Mouse (Mus musculus): ENCODE data around the gene Gm49405.
"Not testable (repeated sequence)": the region's sequence is repeated elsewhere in the genome, so short reads cannot be mapped to it uniquely, and the experiment has no call there.

Gene Gm49405

GRCm38 (mm10) chr19:4000119-4000900 lies at the start of gene Gm49405, which contains the start of gene Nudt8:
Gene Gm49405 (plus strand): TSS chr19:4000626.
Gene Nudt8 (plus strand): TSS chr19:4000580.
- DNase-seq = peak; percentile 97

DNA sequence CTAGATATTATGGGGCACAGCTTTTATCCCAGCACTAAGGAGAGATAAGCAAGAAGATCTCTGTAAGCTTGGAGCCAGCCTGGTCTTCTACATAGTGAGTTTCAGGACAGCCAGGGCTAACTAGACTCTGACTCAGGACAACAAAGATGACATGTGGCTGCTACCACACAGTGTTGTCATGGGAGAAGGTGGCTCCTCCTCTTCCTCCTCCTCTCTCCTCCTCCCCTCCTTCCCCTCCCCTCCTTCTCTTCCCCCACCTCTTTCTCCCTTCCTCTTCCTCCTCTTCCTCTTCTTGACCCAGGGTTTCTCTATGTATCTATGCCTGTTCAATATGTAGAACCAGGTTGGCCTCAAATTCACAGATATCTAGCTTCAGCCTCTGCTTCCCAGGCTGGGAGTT lies 49.0 kb upstream of the Gm49405 start:
- no peak for DNase-seq

GRCm38 (mm10) chr19:3952099-3952498 lies 48.3 kb upstream of the Gm49405 start:
- no peak for DNase-seq

- DNase-seq = no peak
Observed at GRCm38 (mm10) chr19:3955033-3955432, 45.4 kb upstream of the Gm49405 start.

DNA sequence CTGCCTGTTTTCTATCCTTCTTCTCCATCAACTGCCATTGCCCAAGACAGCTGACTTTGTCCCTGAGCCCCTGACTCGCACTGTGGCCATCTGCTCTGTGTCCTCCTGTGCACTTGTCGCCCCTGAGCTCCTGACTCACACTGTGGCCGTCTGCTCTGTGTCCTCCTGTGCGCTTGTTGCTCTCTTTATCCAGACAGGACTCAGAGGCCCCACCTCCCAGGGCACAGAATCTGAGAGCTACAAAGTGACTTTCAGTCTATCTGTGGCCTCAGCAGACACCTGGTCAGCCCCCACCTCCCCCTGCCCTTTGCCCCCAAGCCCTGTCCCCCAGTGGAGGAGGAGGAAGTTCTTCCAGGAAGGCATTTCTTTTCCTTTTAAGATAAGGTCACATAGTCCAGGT lies 44.6 kb upstream of the Gm49405 start:
- no peak for DNase-seq

GRCm38 (mm10) chr19:3957296-3958036 lies 43.0 kb upstream of the Gm49405 start:
- not testable (repeated sequence) for DNase-seq

- no peak for DNase-seq
Observed at GRCm38 (mm10) chr19:3958470-3958869, 42.0 kb upstream of the Gm49405 start, which contains the start of gene Aldh3b3. Gene Aldh3b3 (plus strand): TSS chr19:3958645.

DNA sequence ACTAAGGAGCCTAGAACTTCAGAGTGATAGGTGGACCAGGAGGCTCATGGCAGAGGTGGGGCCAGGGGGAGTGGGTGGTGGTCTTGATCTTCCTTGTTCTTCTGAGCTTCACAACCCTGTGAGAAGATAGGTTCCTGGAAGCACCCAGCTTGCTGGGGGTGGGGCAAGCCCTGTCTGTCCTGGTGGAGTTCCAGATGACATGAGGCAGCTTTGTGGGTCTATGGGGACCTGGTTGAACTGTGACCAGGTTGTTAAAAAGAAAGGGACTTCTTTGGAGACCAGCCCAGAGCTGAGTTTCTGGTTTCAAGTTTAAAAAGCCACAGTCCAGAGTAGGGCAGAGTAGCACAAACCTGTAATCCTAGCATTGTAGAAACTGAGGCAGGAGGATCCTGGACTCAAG lies 41.4 kb upstream of the Gm49405 start:
- no peak for DNase-seq

GRCm38 (mm10) chr19:3960211-3960610 lies 40.2 kb upstream of the Gm49405 start:
- peak; percentile 20 for DNase-seq

- DNase-seq = not testable (repeated sequence)
Observed at GRCm38 (mm10) chr19:3961805-3962204, 38.6 kb upstream of the Gm49405 start.

DNA sequence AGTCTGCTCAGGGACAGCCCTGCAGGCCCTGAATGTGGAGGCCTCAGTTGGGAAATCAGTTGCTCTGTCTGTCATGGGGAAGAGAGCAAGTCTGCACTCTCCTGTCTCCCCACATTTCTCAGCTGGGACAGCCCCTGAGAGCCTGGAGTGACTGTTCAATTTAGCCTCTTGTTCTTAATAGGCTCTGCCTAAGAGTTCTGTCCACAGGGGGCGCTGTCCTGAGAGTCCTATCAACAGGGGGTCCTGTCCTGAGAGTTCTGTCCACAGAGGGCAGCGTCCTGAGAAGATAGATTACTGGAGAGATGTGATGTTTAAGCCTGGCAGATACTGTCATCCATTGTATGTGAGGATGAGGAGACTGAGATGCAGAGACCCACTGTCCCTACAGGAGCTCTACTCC lies 38.0 kb upstream of the Gm49405 start:
- peak; percentile 64 for DNase-seq

DNA sequence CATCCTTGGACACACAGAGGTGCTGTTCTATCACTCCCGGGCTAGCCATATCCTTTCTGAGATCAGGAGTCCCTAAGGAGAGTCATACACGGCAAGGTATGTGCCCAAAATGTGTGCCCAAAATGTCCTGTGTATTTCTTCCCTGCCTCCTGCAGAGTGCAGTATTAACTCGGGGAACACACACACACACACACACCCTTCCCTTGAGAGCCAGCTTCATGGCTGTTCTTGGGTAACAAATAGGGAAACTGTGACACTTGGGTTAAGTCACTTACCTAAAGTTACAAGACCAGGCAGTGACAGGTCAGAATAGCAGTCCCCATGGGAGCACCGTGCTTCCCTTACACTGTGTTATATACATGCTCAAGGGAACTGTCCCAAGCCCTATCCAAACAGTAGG lies 36.4 kb upstream of the Gm49405 start:
- no peak for DNase-seq

DNA sequence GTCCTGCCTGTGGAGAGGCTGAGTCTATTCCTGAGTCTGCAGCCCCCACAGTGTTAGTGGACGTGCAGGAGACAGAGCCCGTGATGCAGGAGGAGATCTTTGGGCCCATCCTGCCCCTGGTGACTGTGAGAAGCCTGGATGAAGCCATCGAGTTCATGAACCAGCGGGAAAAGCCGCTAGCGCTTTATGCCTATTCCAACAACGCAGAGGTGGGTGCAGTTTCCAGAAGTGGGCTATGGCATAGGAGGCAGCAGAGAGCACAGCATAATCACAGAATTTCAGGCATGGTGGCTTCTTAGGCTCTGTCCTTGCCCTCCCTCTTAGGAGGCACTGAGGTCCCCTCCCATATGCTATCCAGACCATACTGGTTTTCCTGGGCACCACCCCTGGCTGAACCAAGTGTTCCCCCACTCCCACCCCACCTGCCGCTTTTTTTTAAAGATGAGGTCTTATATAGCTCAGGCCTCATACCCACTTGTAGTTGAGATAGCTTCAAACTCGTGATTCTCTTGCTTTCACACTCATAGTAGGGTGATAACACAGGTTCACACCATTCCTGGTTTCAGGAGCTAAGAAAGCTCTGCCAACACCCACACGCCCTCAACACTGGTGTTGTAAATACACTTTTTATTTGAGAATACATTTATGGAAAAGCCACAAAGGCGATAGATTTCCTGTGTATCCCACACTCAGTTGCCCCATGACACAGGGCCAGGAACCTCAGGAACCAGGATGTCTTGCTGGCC lies 33.9 kb upstream of the Gm49405 start:
- DNase-seq = no peak

- no peak for DNase-seq
Observed at GRCm38 (mm10) chr19:3967258-3967657, 33.2 kb upstream of the Gm49405 start.

DNA sequence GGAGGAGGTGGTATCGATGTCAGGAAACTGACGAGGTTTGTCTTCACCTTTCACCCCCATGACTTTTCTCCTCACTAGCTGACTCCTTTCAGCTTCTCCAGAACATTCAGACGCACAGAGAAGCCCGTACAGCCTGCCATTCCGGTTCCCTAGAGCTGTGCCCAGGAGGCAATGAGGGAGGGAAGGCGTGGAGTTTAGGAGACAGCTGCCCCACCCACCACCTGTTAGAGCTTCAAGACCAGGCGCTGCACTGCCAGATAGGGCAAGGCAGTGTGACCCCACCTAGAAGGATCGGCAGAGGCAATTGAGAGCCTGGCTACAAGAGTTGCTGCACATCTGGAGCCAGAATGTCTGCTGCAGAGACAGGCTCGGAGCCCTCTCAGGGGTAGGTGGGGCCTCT lies 28.2 kb upstream of the Gm49405 start, which contains the start of gene Aldh3b2:
Aldh3b2 (plus strand) TSS at position 100 of the 400 bp plus-strand sequence.
- peak; percentile 32 for DNase-seq

DNA sequence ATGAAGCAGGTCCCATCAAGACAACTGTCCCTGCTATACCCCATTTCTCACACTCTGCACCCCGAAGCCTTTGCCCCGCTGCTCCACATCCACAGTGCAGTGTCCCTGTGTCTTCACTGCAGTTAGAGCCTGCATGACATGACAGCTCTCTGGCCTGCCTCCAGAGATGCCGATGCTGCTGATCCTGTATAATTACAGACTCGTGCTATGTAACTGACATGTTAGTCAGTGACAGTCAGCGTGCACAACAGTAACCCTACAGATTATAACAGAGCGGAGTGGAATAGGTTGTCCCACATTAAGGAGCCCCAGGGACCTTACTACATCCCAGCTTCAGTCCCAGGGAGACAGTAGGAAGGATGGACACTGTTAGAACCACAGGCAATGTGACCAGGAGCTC lies 25.8 kb upstream of the Gm49405 start:
- DNase-seq = not testable (repeated sequence)

- DNase-seq = no peak
Observed at GRCm38 (mm10) chr19:3975866-3976265, 24.6 kb upstream of the Gm49405 start.

GRCm38 (mm10) chr19:3980309-3980708 lies 20.1 kb upstream of the Gm49405 start:
- DNase-seq = peak; percentile 90

DNA sequence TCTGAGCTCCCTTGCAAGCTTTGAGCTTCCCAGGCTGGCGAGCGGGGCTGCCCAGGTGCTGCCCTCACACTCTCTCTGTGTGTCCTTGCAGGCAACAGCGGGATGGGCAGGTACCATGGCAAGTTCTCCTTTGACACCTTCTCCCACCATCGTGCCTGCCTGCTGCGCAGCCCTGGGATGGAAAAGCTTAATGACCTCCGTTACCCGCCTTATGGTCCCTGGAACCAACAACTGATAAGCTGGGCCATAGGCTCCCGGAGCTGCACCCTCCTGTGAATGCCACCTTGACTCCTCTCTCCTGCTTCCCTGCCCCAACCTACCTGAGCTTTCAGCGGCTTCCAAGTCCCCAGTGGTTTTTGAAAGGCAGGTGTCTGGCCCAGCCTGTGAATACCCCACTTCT lies 19.5 kb upstream of the Gm49405 start:
- DNase-seq = no peak

DNA sequence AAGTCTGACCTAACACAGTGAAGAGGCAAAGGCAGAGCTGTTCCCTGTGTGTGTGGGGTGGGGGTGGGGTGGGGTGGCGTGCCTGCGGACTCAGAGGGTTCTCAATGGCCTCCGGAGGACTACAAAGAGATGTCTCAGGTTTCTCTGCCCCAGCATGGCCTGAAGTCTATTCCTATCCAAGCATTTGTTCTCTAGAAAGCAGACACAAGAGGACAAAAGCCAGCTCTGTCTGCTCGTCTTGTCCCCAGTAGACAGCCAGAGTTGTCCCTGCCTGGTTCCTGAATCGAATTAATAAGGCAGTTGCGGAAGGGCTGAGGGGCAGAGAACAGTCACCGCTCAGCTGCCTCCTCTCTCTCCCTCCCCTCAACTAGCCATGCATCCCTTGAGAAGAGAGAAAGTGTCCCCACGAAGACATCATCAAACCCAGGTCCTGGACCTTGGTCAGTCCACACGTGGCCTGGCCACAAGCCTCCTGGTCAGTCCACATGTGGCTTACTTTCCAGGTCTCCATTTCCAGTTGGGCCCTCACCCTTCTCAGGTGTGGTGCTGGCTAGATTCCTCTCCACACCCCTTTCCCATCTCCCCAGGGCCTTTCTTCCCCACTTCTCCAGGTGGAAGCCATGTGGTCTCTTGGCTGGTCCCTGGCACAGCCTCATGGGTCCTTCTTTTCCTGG lies 16.8 kb upstream of the Gm49405 start:
- no peak for DNase-seq

DNA sequence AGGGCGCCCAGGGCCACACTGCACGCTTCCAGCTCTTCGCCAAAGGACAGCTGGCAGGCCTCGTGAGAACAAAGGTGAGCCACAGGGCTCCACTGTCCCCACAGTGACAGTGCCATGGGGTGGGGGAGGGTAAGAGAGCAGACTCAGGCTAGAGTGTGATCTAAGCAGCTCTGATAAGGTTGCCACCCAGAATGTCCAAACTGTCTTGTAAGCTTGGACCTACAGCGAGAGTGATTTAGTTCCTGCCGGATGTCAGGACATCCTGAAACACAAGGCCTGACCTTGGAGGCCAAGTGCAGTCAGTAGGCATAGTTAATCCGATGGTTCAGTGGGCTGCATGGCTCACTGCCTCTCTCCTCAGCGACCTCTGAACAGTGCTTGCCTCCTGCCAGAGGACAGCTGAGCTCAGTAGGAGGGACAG lies 15.2 kb upstream of the Gm49405 start:
- peak; percentile 34 for DNase-seq

DNA sequence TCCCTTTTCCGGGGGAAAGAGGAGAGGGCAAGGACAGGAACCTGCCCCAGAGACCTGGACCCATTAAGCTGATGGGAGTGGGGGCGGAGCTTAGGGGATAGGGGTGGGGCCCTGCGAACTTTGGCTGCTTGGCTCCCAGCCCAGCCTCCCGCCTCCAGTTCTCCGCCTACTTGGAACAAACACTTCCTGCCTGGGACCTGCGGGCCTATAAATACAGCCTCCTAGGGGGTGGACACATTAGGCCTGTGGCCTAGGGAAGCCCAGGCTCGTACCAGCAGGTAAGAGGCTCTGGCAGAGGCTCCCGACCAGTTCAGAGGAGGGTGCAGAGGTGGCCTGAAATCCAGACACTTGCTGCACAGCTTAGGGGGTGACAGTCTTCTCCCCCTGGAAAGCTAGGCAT lies 14.1 kb upstream of the Gm49405 start, which contains the start of gene Acy3:
Acy3 (plus strand) TSS at position 237 of the 400 bp plus-strand sequence.
- DNase-seq = peak; percentile 86

- DNase-seq = no peak
Observed at GRCm38 (mm10) chr19:3988066-3988465, 12.4 kb upstream of the Gm49405 start.
